Mouse (Mus musculus) hindbrain, embryonic 13.5 days (tissue): Measurements from ENCODE around the gene Rab3gap1. TPM values are rescaled to one million over a fixed set of nuclear protein-coding genes. Genes with fewer than 3 reads are reported as not detected.

Source experiments
- ATAC-seq: fragments of 200-750 bp; cut with Nextera tagmentation; 2 replicates; pipeline ENCODE4 v1.8.0; 2017; ENCODE audit warnings: moderate TSS enrichment; ENCODE audit not compliant: low FRiP score
- H3K27ac ChIP-seq: fragments of 300-500 bp; sonication (generic); 2 replicates; pipeline ENCODE4 v1.5.1; 2015; ENCODE audit warnings: inconsistent platforms, mild to moderate bottlenecking, moderate library complexity
- H3K27me3 ChIP-seq: fragments of 300-500 bp; sonication (generic); 2 replicates; pipeline ENCODE4 v1.6.1; 2015; ENCODE audit warnings: mild to moderate bottlenecking, inconsistent platforms
- H3K36me3 ChIP-seq: fragments of 300-500 bp; sonication (generic); 2 replicates; pipeline ENCODE4 v1.6.1; 2015; ENCODE audit warnings: mild to moderate bottlenecking, inconsistent platforms
- H3K4me1 ChIP-seq: fragments of 300-500 bp; sonication (generic); replicated peaks from 2 replicates; pipeline ENCODE4 v1.6.1; 2015; ENCODE audit warnings: inconsistent platforms
- H3K4me2 ChIP-seq: fragments of 300-500 bp; sonication (generic); 2 replicates; pipeline ENCODE4 v1.6.1; 2015; ENCODE audit warnings: inconsistent platforms, mild to moderate bottlenecking, moderate library complexity
- H3K4me3 ChIP-seq: fragments of 300-500 bp; sonication (generic); 2 replicates; pipeline ENCODE4 v1.5.1; 2015; ENCODE audit warnings: mild to moderate bottlenecking, inconsistent platforms
- H3K9ac ChIP-seq: fragments of 300-500 bp; sonication (generic); 2 replicates; pipeline ENCODE4 v1.6.1; 2015; ENCODE audit warnings: mild to moderate bottlenecking, inconsistent platforms
- H3K9me3 ChIP-seq: fragments of 300-500 bp; sonication (generic); 2 replicates; pipeline ENCODE4 v1.6.1; 2016; ENCODE audit warnings: inconsistent platforms
- WGBS: fragments of 180-500 bp; shearing (Covaris S2); methylation state at CpG from one replicate; pipeline ENCODE4 v1.1.7; 2015; 5-methylcytosine and 5-hydroxymethylcytosine counted together
- polyA plus RNA-seq: library from polyadenylated mRNA; unstranded; fragments of >200 nt; fragmentation: Nextera tagmentation; extraction: Ambion mirVana; gene quantifications from 2 replicates; pipeline ENCODE4 v1.2.1, GENCODE M21; 2015

Rab3gap1 gene
- polyA plus RNA-seq, 1 experiment from 2014 or later: 20.7 TPM

DNA sequence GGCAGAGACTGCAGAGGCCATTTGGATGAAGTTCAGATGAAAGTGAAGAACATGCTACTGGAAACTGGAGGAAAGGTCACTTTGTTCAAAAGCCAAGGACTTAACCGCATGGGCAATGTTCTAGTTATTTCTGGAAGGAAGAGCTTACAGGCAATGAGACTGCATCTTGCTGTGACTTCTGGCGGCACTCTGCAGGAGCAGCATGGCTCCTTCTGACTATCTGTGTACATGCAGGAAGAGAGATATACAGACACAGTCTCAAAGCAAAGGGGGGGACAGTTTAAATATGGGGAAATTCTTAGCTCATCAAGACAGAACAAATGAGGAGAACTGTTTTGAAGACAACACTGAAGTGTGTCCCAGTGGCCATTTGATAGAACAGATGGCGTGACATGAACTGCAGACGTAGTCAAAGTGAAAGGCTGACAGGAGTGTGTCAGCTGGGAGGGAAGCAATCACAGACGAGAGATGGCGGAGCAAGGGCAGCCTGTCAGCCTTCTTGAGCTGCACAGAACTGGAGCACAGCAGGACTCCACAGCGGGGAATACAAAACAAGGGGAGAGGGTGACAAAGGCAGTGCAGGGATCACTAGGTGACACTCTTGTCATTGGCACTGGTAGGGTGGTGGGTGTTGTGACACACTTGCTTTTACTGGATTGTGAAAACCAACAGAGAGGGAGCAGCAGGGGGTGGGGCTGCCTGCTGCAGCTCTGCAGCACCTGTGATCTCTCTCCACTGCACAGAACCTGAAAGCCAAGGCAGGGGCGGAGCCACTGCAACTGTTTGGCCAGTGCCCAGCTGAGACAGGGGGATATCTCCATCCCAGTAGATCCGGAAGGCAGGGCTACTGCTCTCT is 121.5 kb downstream of the Rab3gap1 start:
- no peaks in the 10 kb centered on the region for H3K36me3 ChIP-seq
- peak; percentile 85 for ATAC-seq
- H3K4me3 ChIP-seq: no peak overlapping the region
- H3K4me2 ChIP-seq: peak overlapping the region; percentile 32
- peaks cover 13% of the 10 kb centered on the region for H3K4me1 ChIP-seq
- 0 out of 2 replicates have a peak overlapping the region, but pooled peaks have one; percentile 36 for H3K9ac ChIP-seq
- no peaks in the 10 kb centered on the region for H3K27me3 ChIP-seq
- H3K9me3 ChIP-seq: no peaks in the 10 kb centered on the region
- H3K27ac ChIP-seq: peak overlapping the region; percentile 84
- 38% methylated on average over 9 of the region's 9 CpGs for WGBS

Other genes starting within 250 kb of the Rab3gap1 start
- 47.5 and 52.6 TPM in 2 replicates for gene Tmem163, start 189.2 kb upstream of the Rab3gap1 start, polyA plus RNA-seq
- gene Acmsd, start 139.4 kb upstream of the Rab3gap1 start, polyA plus RNA-seq: 0.09 TPM in 1 of 2 replicates, not detected in the other
- 113 and 124 TPM in 2 replicates for gene Ccnt2, start 94.6 kb upstream of the Rab3gap1 start, polyA plus RNA-seq
- 0.65 and 0.70 TPM in 2 replicates for gene Map3k19, start 13.7 kb upstream of the Rab3gap1 start, polyA plus RNA-seq
- gene Zranb3, start 234.3 kb downstream of the Rab3gap1 start, polyA plus RNA-seq: 3.9 and 4.4 TPM in 2 replicates
- gene R3hdm1, start 234.5 kb downstream of the Rab3gap1 start, polyA plus RNA-seq: 96.7 and 105 TPM in 2 replicates